Mouse (Mus musculus) midbrain, embryonic 10.5 days (tissue): ENCODE measurements around the gene Lgsn. TPM values are rescaled to one million over a fixed set of nuclear protein-coding genes. Genes with fewer than 3 reads are reported as not detected.

Source experiments
- DNase-seq: peaks from one replicate; pipeline ENCODE4 v3.0.0-alpha.2; 2017; ENCODE audit warnings: low spot score
- H3K27ac ChIP-seq: fragments of 300-500 bp; sonication (generic); replicated peaks from 2 replicates; pipeline ENCODE4 v1.5.1; 2016; ENCODE audit warnings: mild to moderate bottlenecking
- H3K27me3 ChIP-seq: fragments of 300-500 bp; sonication (generic); 2 replicates; pipeline ENCODE4 v1.6.1; 2016; ENCODE audit warnings: low read depth, mild to moderate bottlenecking; ENCODE audit not compliant: poor library complexity, severe bottlenecking
- H3K36me3 ChIP-seq: fragments of 300-500 bp; sonication (generic); 2 replicates; pipeline ENCODE4 v1.6.1; 2016; ENCODE audit warnings: mild to moderate bottlenecking, moderate library complexity
- H3K4me1 ChIP-seq: fragments of 300-500 bp; sonication (generic); 2 replicates; pipeline ENCODE4 v1.6.1; 2016
- H3K4me3 ChIP-seq: fragments of 300-500 bp; sonication (generic); 2 replicates; pipeline ENCODE4 v1.5.1; 2016; ENCODE audit warnings: mild to moderate bottlenecking, moderate library complexity
- H3K9me3 ChIP-seq: fragments of 300-500 bp; sonication (generic); replicated peaks from 2 replicates; pipeline ENCODE4 v1.6.1; 2016; ENCODE audit warnings: mild to moderate bottlenecking
- WGBS: fragments of 180-500 bp; shearing (Covaris S2); methylation state at CpG from one replicate; pipeline ENCODE4 v1.1.7; 2016; 5-methylcytosine and 5-hydroxymethylcytosine counted together
- polyA plus RNA-seq: library from polyadenylated mRNA; unstranded; fragments of >200 nt; fragmentation: Nextera tagmentation; extraction: Ambion mirVana; gene quantifications from 2 replicates; pipeline ENCODE4 v1.2.1, GENCODE M21; 2016

The Lgsn gene
- polyA plus RNA-seq, 1 experiment from 2014 or later: not detected

- DNase-seq: no peak
- no peaks in the 10 kb centered on the region for H3K9me3 ChIP-seq
- H3K4me3 ChIP-seq: no peak overlapping the region
- no peak overlapping the region for H3K27ac ChIP-seq
- H3K36me3 ChIP-seq: no peaks in the 10 kb centered on the region
- WGBS: 87% methylated on average over 3 of the region's 3 CpGs
- no peaks in the 10 kb centered on the region for H3K4me1 ChIP-seq
- H3K27me3 ChIP-seq: no peaks in the 10 kb centered on the region
These were observed 800 bp upstream of the Lgsn start for GRCm38 (mm10) chr1:31175401-31175800.

DNA sequence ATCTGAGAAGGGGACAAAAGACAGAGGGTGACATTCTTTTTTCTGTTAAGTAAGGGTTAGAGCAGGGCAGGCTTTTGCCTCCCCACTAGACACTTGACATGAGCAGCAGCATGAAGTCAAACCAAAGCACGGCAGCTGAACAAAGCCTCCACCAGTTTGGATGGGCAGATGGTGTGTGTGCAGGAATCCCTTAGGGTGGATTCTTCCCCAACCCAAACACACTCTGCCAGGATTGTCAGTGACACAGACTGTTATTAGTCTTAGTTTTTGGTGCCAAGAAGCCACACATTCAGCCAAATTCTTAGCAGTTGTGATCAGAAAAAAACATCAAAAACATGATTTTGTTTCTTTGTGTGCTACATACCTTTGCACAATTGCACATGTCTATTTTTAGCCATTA lies 2.1 kb downstream of the Lgsn start:
- H3K9me3 ChIP-seq: no peaks in the 10 kb centered on the region
- no peaks in the 10 kb centered on the region for H3K36me3 ChIP-seq
- H3K4me3 ChIP-seq: no peak overlapping the region
- H3K27ac ChIP-seq: no peak overlapping the region
- H3K27me3 ChIP-seq: no peaks in the 10 kb centered on the region
- no peaks in the 10 kb centered on the region for H3K4me1 ChIP-seq
- no peak for DNase-seq
- 80% methylated on average over 1 of the region's 1 CpGs for WGBS

DNA sequence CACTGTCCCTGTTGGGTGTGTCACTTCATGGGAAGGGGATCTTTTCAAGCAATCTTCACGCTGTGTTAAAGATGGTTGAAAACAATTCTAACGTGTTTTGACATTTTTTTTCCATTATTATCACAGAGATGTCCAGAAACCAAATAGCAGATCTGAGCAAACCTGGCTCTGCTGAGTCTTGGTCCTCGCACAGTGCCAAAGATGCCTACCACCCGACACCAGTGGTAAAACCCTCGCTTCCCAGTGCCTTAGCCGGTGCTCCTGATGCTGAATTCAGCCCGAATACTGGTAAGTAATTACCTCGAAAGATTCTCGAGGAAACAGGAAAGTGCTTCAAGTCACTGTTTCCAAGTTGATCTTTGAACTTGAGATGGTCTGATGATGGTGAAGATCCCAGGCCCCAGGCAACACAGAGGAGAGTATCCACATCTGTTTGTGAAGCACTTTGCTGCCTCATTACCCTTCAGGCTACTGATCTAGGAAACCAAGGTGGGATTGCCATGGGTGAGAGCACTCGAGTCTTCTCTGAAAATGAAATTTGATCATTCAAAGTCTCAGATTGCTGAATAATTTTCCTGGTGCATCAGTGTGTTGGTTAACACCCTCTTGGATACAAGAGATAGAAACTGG lies 14.2 kb downstream of the Lgsn start:
- H3K36me3 ChIP-seq: no peaks in the 10 kb centered on the region
- H3K27ac ChIP-seq: no peak overlapping the region
- no peaks in the 10 kb centered on the region for H3K9me3 ChIP-seq
- H3K4me3 ChIP-seq: no peak overlapping the region
- WGBS: 88% methylated on average over 10 of the region's 10 CpGs
- DNase-seq: no peak
- no peaks in the 10 kb centered on the region for H3K27me3 ChIP-seq
- H3K4me1 ChIP-seq: no peaks in the 10 kb centered on the region

DNA sequence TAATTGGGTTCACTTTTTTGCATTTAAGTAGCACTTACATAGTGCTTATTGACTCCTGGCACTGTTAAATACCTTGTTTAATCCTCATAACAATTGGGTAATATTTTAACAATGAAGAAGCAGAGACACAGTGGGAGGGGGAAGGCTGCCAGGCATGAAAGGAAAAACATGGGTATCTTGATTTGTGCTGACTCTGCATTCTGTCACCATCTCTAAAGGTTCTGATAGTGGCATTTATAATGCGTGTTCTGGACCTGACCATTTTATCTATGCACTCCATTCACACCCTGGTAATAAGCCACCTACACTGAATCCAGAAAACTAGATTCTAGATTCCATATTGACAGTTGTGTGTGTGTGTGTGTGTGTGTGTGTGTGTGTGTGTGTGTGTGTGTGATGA lies 19.4 kb downstream of the Lgsn start:
- H3K36me3 ChIP-seq: no peaks in the 10 kb centered on the region
- no peaks in the 10 kb centered on the region for H3K4me1 ChIP-seq
- no peaks in the 10 kb centered on the region for H3K27me3 ChIP-seq
- DNase-seq: no peak
- no peaks in the 10 kb centered on the region for H3K9me3 ChIP-seq
- H3K27ac ChIP-seq: no peak overlapping the region
- H3K4me3 ChIP-seq: no peak overlapping the region
- WGBS: 83% methylated on average over 1 of the region's 1 CpGs

DNA sequence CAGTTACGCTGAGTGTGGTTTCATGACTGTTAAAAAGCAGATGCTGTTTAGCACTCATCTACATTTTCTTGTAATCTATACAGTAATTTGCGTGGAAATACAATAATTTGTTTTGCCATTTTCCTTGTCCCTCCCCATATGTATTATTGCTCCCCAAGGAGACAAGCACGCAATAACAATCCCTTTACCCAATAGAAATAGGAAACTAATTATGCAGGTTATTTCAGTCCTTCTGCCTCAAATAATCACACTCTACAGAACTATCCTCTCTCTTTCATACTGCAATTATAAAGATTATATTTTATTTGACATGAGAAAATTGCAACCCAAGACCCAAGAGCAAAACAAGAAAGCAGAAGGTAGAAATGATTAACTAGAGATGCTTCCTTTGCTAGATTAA lies 20.8 kb downstream of the Lgsn start:
- WGBS: 94% methylated on average over 3 of the region's 3 CpGs
- no peaks in the 10 kb centered on the region for H3K36me3 ChIP-seq
- H3K27ac ChIP-seq: no peak overlapping the region
- no peaks in the 10 kb centered on the region for H3K9me3 ChIP-seq
- no peaks in the 10 kb centered on the region for H3K27me3 ChIP-seq
- no peak overlapping the region for H3K4me3 ChIP-seq
- DNase-seq: no peak
- no peaks in the 10 kb centered on the region for H3K4me1 ChIP-seq

- DNase-seq: no peak
- Histone ChIP-seq H3K36me3 (no peaks in the 10 kb centered on the region), H3K27ac (no peak overlapping the region), H3K4me3 (no peak overlapping the region), H3K9me3 (no peaks in the 10 kb centered on the region), H3K4me1 (no peaks in the 10 kb centered on the region), H3K27me3 (no peaks in the 10 kb centered on the region)
- WGBS: 89% methylated on average over 10 of the region's 10 CpGs
These were observed 27.6 kb downstream of the Lgsn start for GRCm38 (mm10) chr1:31203771-31204170.

DNA sequence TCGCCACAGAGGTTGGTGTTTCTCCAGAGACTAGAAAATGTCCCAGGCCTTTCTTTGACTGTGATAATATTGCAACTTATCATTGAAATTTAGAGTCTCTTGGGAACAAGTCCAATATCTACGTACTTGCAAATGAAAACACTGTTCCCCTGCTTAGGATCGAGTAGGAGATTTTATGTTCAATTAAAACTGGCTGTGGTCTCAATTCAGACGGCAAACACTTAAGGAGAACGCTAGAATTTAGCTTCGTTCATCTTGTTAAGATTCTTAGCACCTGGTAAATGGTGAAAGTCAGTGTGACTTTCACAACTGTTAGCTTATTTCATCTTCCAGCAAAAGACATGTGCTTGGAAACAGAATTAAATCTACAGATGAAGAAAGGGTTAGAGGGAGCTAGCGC lies 29.1 kb downstream of the Lgsn start:
- Histone ChIP-seq H3K27ac (no peak overlapping the region), H3K4me3 (no peak overlapping the region), H3K4me1 (no peaks in the 10 kb centered on the region), H3K9me3 (no peaks in the 10 kb centered on the region), H3K27me3 (no peaks in the 10 kb centered on the region), H3K36me3 (no peaks in the 10 kb centered on the region)
- 87% methylated on average over 7 of the region's 7 CpGs for WGBS
- DNase-seq: no peak

- no peaks in the 10 kb centered on the region for H3K36me3 ChIP-seq
- no peaks in the 10 kb centered on the region for H3K4me1 ChIP-seq
- no peaks in the 10 kb centered on the region for H3K27me3 ChIP-seq
- DNase-seq: no peak
- H3K4me3 ChIP-seq: no peak overlapping the region
- 92% methylated on average over 3 of the region's 3 CpGs for WGBS
- H3K27ac ChIP-seq: no peak overlapping the region
- no peaks in the 10 kb centered on the region for H3K9me3 ChIP-seq
These were observed 29.6 kb downstream of the Lgsn start for GRCm38 (mm10) chr1:31205770-31206169.

- Histone ChIP-seq H3K27ac (no peak overlapping the region), H3K27me3 (no peaks in the 10 kb centered on the region), H3K4me1 (no peaks in the 10 kb centered on the region), H3K36me3 (no peaks in the 10 kb centered on the region), H3K4me3 (no peak overlapping the region), H3K9me3 (no peaks in the 10 kb centered on the region)
- DNase-seq: peak; percentile 28
- 1% methylated on average over 5 of the region's 5 CpGs for WGBS
These were observed 33.9 kb downstream of the Lgsn start for GRCm38 (mm10) chr1:31210144-31210543.

DNA sequence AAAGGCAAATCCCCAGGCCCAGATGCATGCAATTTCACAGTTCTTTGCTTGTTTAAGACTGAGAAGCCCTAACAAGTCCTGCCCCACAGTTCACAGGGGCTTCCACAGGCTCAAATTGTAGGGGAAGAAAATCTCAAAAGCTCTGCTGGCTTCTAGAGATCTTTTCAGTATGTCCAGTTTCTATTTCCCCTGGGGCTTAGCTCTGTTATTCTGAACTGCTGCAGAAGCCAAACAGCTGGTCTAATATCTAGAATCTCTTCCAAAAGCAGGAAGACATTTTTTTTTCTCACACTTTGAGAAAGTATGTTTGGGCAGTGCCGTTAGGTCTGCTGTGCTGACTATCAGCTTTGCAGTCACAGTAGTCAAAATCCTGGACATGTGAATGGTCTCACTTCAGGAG lies 38.6 kb downstream of the Lgsn start:
- no peaks in the 10 kb centered on the region for H3K4me1 ChIP-seq
- WGBS: 91% methylated on average over 1 of the region's 1 CpGs
- no peaks in the 10 kb centered on the region for H3K9me3 ChIP-seq
- no peak for DNase-seq
- no peaks in the 10 kb centered on the region for H3K36me3 ChIP-seq
- H3K27me3 ChIP-seq: no peaks in the 10 kb centered on the region
- H3K27ac ChIP-seq: no peak overlapping the region
- no peak overlapping the region for H3K4me3 ChIP-seq

DNA sequence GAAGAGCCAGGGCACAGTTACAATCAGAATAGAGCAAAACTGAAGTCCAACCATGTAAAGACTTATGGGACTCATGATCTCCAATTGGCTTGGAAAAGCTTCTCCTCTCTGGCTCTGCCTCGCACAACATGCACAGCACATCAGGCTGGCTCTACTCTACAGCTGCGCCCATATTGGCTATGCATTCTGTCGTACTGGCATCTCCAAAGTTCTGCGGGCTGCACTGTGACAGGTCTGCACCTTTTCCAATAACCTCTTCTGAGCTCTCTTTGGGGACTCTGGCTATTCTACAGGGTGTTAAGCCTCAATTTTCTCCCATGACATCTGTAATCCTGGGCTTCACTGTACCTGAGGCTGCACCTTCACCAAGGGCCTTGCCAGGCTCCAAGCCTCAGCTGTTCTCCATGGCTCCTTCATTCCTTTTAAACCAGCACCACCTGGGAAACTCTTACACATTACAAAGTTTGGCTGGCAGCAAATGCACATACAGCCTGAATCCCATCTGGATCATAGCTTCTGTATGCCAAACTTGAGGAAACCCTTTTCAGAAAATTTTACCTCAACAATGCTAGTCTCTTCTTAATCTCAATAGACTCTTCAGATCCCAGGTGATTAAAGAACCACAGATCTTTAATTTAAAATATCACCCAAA lies 44.5 kb downstream of the Lgsn start:
- Histone ChIP-seq H3K9me3 (no peaks in the 10 kb centered on the region), H3K27ac (no peak overlapping the region), H3K4me1 (no peaks in the 10 kb centered on the region), H3K27me3 (no peaks in the 10 kb centered on the region), H3K4me3 (no peak overlapping the region), H3K36me3 (no peaks in the 10 kb centered on the region)
- 95% methylated on average over 4 of the region's 4 CpGs for WGBS
- DNase-seq: no peak

DNA sequence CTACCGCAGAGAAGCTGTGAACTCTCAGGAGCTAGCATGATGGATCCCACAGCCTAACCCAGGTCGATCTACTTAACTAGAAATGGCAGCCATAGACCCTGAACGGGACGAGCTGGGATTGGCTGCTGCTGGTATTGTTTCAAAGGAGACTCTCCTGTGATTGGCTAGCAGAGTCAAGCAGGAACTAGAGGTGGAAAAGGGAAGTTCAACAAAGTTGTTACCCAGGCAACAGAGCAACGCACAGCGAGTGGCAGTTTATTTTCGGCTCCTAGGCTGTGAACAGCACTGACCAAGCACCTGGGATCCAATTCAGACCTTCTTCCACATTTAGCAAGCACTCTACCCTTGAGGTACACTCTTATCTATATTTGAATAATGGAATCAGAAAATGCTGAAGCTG lies 46.4 kb downstream of the Lgsn start, which contains the start of the genes 4931428L18Rik and Pih1d3:
Gene 4931428L18Rik, minus strand, starts transcription at position 121 of the 400 bp plus-strand sequence.
Gene Pih1d3, plus strand, starts transcription at position 275 of the 400 bp plus-strand sequence.
- 90% methylated on average over 7 of the region's 7 CpGs for WGBS
- Histone ChIP-seq H3K4me1 (no peaks in the 10 kb centered on the region), H3K9me3 (no peaks in the 10 kb centered on the region), H3K27ac (no peak within 1 kb of the TSS), H3K4me3 (no peak within 1 kb of the TSS), H3K27me3 (no peaks in the 10 kb centered on the region), H3K36me3 (no peaks in the 10 kb centered on the region)
- no peak for DNase-seq

GRCm38 (mm10) chr1:31233319-31234036 lies 57.3 kb downstream of the Lgsn start:
- Histone ChIP-seq H3K27me3 (no peaks in the 10 kb centered on the region), H3K4me1 (peaks cover 6% of the 10 kb centered on the region; the same call in 1 of the 2 replicates), H3K27ac (no peak overlapping the region), H3K4me3 (no peak overlapping the region), H3K36me3 (no peaks in the 10 kb centered on the region), H3K9me3 (no peaks in the 10 kb centered on the region)
- DNase-seq: no peak
